Mouse (Mus musculus) kidney, adult 2 months (tissue): ENCODE measurements around the gene Morf4l1.

ENCODE experiments used
- CTCF ChIP-seq: fragments of 200-500 bp; conservative IDR thresholded peaks from 2 replicates; pipeline ENCODE4 v1.5.1; 2011; ENCODE audit warnings: low read depth, mild to moderate bottlenecking, control low read depth, low read length, moderate library complexity, mixed read lengths; ENCODE audit not compliant: insufficient read depth, insufficient read length
- POLR2A ChIP-seq: fragments of 200-500 bp; IDR thresholded peaks from one replicate; pipeline ENCODE4 v1.6.1; 2011; ENCODE audit warnings: low read depth, low read length, control low read depth

DNA sequence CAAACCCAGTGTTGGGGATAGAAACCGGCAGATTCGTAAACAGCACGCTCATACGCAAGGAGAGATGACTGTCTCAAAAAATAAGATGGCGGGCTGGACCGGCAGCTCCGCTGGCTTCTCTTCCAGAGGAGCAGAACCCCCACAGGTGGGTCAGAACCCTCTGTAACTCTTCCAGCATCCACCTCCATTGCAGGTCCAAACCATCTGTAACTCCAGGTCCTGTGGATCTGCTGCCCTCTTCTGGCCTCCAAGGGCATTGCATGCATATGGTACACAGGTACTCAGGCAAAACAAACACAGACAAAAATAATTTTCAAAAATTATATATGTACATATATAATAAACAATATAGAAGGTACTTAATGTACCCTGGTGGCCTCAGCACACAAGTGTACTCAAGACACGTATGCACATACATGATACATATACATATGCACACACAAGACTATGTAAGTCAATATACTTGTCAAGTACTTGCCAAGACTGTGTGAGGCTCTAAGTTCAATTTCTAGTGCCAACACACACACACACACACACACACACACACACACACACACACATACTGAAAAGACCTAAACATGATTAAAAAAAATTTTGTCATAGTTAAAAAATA lies 37.6 kb downstream of the Morf4l1 start:
- TF ChIP-seq CTCF: peak; percentile 93
- TF ChIP-seq POLR2A: no peak
